Mouse (Mus musculus) small intestine, adult 2 months (tissue): ENCODE measurements around the gene Slc7a1.

Experiments
- CTCF ChIP-seq: fragments of 200-500 bp; IDR thresholded peaks from 2 replicates; pipeline ENCODE4 v1.5.1; 2012; ENCODE audit warnings: low read depth, mild to moderate bottlenecking, control low read depth, inconsistent platforms, low read length, moderate library complexity, mixed read lengths; ENCODE audit not compliant: insufficient replicate concordance, insufficient read length; ENCODE audit errors: extremely low read depth
- POLR2A ChIP-seq: fragments of 200-500 bp; IDR thresholded peaks from 2 replicates; pipeline ENCODE4 v1.6.1; 2012; ENCODE audit warnings: low read depth, mild to moderate bottlenecking, control low read depth, inconsistent platforms, low read length, moderate library complexity

- TF ChIP-seq POLR2A (no peak), CTCF (no peak)
Measured at GRCm38 (mm10) chr5:148366455-148366854, 33.2 kb downstream of the Slc7a1 start.
